In the genomic region with DNA sequence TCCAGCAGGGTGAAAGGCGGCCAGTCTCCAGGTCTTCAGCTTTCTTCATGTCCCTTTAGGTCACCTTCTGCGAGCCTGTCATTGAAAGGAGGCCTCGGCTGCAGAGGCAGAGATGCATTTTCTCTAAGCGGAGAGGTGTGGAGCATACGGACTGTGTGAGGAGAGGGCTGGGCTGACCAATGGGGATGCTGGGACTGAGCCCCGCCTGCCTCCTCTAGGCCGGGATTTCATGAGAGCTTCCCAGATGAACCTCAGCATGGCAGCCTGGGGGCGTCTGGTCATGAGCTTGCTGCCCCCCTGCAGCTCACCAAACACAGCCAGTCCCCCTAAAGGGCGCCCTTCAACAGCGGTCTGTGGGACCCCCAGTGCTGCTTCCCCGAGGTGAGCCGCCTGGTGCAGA, we compare ENCODE assay signal across 10 mouse cellular contexts. TPM values are rescaled to one million over a fixed set of nuclear protein-coding genes. Genes with fewer than 3 reads are reported as not detected.
DNase-seq lines count a peak whose midpoint lies in the region; ATAC-seq and TF ChIP-seq lines count a peak whose summit lies in the region.
"Had no signal": no experiment of that assay in that cellular context is flagged by ENCODE, and none has a peak within 500 bp of the region (broad histone marks: within the 10 kb centered on the region; RNA-seq: fewer than 3 reads in every experiment).

No protein-coding gene starts in this region.

- WGBS in heart, embryonic 15.5 days: 30% methylated on average over 12 of the region's 12 CpGs
- 7% methylated on average over 9 of the region's 12 CpGs for WGBS in embryonic facial prominence, embryonic 14.5 days
- 46% methylated on average over 12 of the region's 12 CpGs for WGBS in intestine, postnatal 0 days

- peak; percentile 41; the same call in 1 of the 2 replicates for ATAC-seq in heart, embryonic 15.5 days (replicated peaks; ENCODE audit: insufficient number of reproducible peaks, insufficient read depth, low FRiP score, low read depth)
- peak; percentile 76; the same call in 1 of the 2 replicates for ATAC-seq in embryonic facial prominence, embryonic 14.5 days (ENCODE audit: low read depth)
- ATAC-seq in intestine, postnatal 0 days: no peak

- H3K4me1 ChIP-seq in heart, embryonic 15.5 days (replicated peaks): peaks cover 7% of the 10 kb centered on the region; the same call in 1 of the 2 replicates
- H3K4me1 ChIP-seq in embryonic facial prominence, embryonic 14.5 days (ENCODE audit: control insufficient read depth, insufficient read depth, low read length): peaks cover 5% of the 10 kb centered on the region; the same call in 1 of the 2 replicates
- no peaks in the 10 kb centered on the region for H3K4me1 ChIP-seq in intestine, postnatal 0 days (replicated peaks; ENCODE audit: control insufficient read depth, insufficient read depth, low read length)

- H3K4me2 ChIP-seq in heart, embryonic 15.5 days: peak overlapping the region; percentile 45
- peak overlapping the region; percentile 47 for H3K4me2 ChIP-seq in embryonic facial prominence, embryonic 14.5 days (ENCODE audit: low read depth, low read length)
- peak overlapping the region; percentile 44 for H3K4me2 ChIP-seq in intestine, postnatal 0 days (replicated peaks; ENCODE audit: low read depth)

- no peaks in the 10 kb centered on the region for H3K36me3 ChIP-seq in heart, embryonic 15.5 days
- H3K36me3 ChIP-seq in embryonic facial prominence, embryonic 14.5 days (ENCODE audit: control insufficient read depth, insufficient read depth, low read length): no peaks in the 10 kb centered on the region
- H3K36me3 ChIP-seq in intestine, postnatal 0 days (ENCODE audit: control insufficient read depth, insufficient read depth): 0 out of 2 replicates have a peak, but pooled peaks cover 1% of the 10 kb centered on the region

- H3K9me3 ChIP-seq in heart, embryonic 15.5 days (replicated peaks): no peaks in the 10 kb centered on the region
- no peaks in the 10 kb centered on the region for H3K9me3 ChIP-seq in embryonic facial prominence, embryonic 14.5 days (ENCODE audit: control insufficient read depth, low read length)
- H3K9me3 ChIP-seq in intestine, postnatal 0 days (ENCODE audit: control insufficient read depth): no peaks in the 10 kb centered on the region

- H3K9ac ChIP-seq in heart, embryonic 15.5 days: no peak overlapping the region
- H3K9ac ChIP-seq in embryonic facial prominence, embryonic 14.5 days (ENCODE audit: low read depth, low read length): peak overlapping the region; percentile 53
- H3K9ac ChIP-seq in intestine, postnatal 0 days (ENCODE audit: low read depth, low read length): no peak overlapping the region

- no peak overlapping the region for H3K27ac ChIP-seq in heart, embryonic 15.5 days
- H3K27ac ChIP-seq in embryonic facial prominence, embryonic 14.5 days (replicated peaks; ENCODE audit: low read depth, low read length): no peak overlapping the region
- H3K27ac ChIP-seq in intestine, postnatal 0 days (ENCODE audit: low read depth, low read length): no peak overlapping the region

- DNase-seq in heart, postnatal 4 days: no peak
- DNase-seq in embryonic facial prominence, embryonic 14.5 days (ENCODE audit: low spot score): no peak
- DNase-seq in neural tube, embryonic 10.5 days (ENCODE audit: extremely low spot score, low spot score): peak; percentile 39
- DNase-seq in frontal cortex, postnatal 10 days (ENCODE audit: low spot score in 2 of 2): no peak
- no peak for DNase-seq in kidney, adult 18-20 months
- DNase-seq in thymus, postnatal 0 days (ENCODE audit: low spot score): no peak
- DNase-seq: thymus, postnatal 25 days had no signal

- 0 out of 2 replicates have a peak overlapping the region, but pooled peaks have one; percentile 18 for H3K4me3 ChIP-seq in heart, embryonic 15.5 days
- peak overlapping the region; percentile 19; the same call in 1 of the 2 replicates for H3K4me3 ChIP-seq in embryonic facial prominence, embryonic 14.5 days (ENCODE audit: low read depth, low read length)
- no peak overlapping the region for H3K4me3 ChIP-seq in intestine, postnatal 0 days (ENCODE audit: low read depth, low read length)
- H3K4me3 ChIP-seq: erythroblast, embryonic 14.5 days had no signal

- H3K27me3 ChIP-seq in heart, embryonic 15.5 days: no peaks in the 10 kb centered on the region
- H3K27me3 ChIP-seq in embryonic facial prominence, embryonic 14.5 days (replicated peaks; ENCODE audit: control insufficient read depth, insufficient read depth, low read length): no peaks in the 10 kb centered on the region
- H3K27me3 ChIP-seq in intestine, postnatal 0 days (replicated peaks; ENCODE audit: control insufficient read depth, insufficient read depth, low read length): no peaks in the 10 kb centered on the region

- TF ChIP-seq CTCF in intestine, postnatal 0 days (IDR thresholded peaks at IDR 0.05; ENCODE audit: low read depth): 0 out of 2 replicates have a peak, but pooled peaks have one; percentile 1

RNA-seq across cellular contexts. Expression of a gene that starts 7.1 kb away (rescaled TPM):
- 11.0 and 11.1 TPM in 2 replicates for polyA plus RNA-seq in heart, embryonic 15.5 days (2015; fragmentation: Nextera tagmentation; extraction: Ambion mirVana)
- total RNA-seq in heart, postnatal 4 days (2021): 10 to 100 TPM; 15.3 to 17.9 TPM
- 5.6 and 7.6 TPM in 2 replicates for polyA plus RNA-seq in embryonic facial prominence, embryonic 14.5 days (2014; fragmentation: Nextera tagmentation; extraction: Ambion mirVana)
- polyA plus RNA-seq in intestine, postnatal 0 days (2015; fragmentation: Nextera tagmentation; extraction: Ambion mirVana): 2.8 and 3.4 TPM in 2 replicates
- polyA plus RNA-seq in thymus, postnatal 0 days (2015; fragmentation: Nextera tagmentation; extraction: Ambion mirVana): 3.5 and 3.7 TPM in 2 replicates

RNA-seq across cellular contexts. Expression of a gene that starts 8.8 kb away (rescaled TPM):
- 25.8 and 31.3 TPM in 2 replicates for polyA plus RNA-seq in heart, embryonic 15.5 days (2015; fragmentation: Nextera tagmentation; extraction: Ambion mirVana)
- total RNA-seq in heart, postnatal 4 days (2021): 10 to 100 TPM in 1 of 2 experiments, 1 to 10 TPM in 1; 7.8 to 10.6 TPM
- 26.1 and 28.9 TPM in 2 replicates for polyA plus RNA-seq in embryonic facial prominence, embryonic 14.5 days (2014; fragmentation: Nextera tagmentation; extraction: Ambion mirVana)
- 90.9 and 91.3 TPM in 2 replicates for polyA plus RNA-seq in intestine, postnatal 0 days (2015; fragmentation: Nextera tagmentation; extraction: Ambion mirVana)
- 28.8 and 29.5 TPM in 2 replicates for polyA plus RNA-seq in thymus, postnatal 0 days (2015; fragmentation: Nextera tagmentation; extraction: Ambion mirVana)

RNA-seq across cellular contexts. Expression of a gene that starts 27.5 kb away (rescaled TPM):
- polyA plus RNA-seq in heart, embryonic 15.5 days (2015; fragmentation: Nextera tagmentation; extraction: Ambion mirVana): 194 and 206 TPM in 2 replicates
- total RNA-seq in heart, postnatal 4 days (2021): 100 to 1,000 TPM; 174 to 185 TPM
- 351 and 393 TPM in 2 replicates for polyA plus RNA-seq in embryonic facial prominence, embryonic 14.5 days (2014; fragmentation: Nextera tagmentation; extraction: Ambion mirVana)
- polyA plus RNA-seq in intestine, postnatal 0 days (2015; fragmentation: Nextera tagmentation; extraction: Ambion mirVana): 174 and 180 TPM in 2 replicates
- polyA plus RNA-seq in thymus, postnatal 0 days (2015; fragmentation: Nextera tagmentation; extraction: Ambion mirVana): 418 and 429 TPM in 2 replicates

RNA-seq across cellular contexts. Expression of a gene that starts 36.0 kb away (rescaled TPM):
- 18.7 and 25.0 TPM in 2 replicates for polyA plus RNA-seq in heart, embryonic 15.5 days (2015; fragmentation: Nextera tagmentation; extraction: Ambion mirVana)
- total RNA-seq in heart, postnatal 4 days (2021): 10 to 100 TPM; 15.2 to 15.8 TPM
- polyA plus RNA-seq in embryonic facial prominence, embryonic 14.5 days (2014; fragmentation: Nextera tagmentation; extraction: Ambion mirVana): 29.0 and 33.7 TPM in 2 replicates
- polyA plus RNA-seq in intestine, postnatal 0 days (2015; fragmentation: Nextera tagmentation; extraction: Ambion mirVana): 4.9 and 5.9 TPM in 2 replicates
- polyA plus RNA-seq in thymus, postnatal 0 days (2015; fragmentation: Nextera tagmentation; extraction: Ambion mirVana): 13.6 and 15.4 TPM in 2 replicates

RNA-seq across cellular contexts. Expression of a gene that starts 39.8 kb away (rescaled TPM):
- polyA plus RNA-seq in heart, embryonic 15.5 days (2015; fragmentation: Nextera tagmentation; extraction: Ambion mirVana): 5.0 and 6.8 TPM in 2 replicates
- total RNA-seq in heart, postnatal 4 days (2021): 10 to 100 TPM; 24.3 to 24.9 TPM
- polyA plus RNA-seq in embryonic facial prominence, embryonic 14.5 days (2014; fragmentation: Nextera tagmentation; extraction: Ambion mirVana): 7.9 and 8.3 TPM in 2 replicates
- 2.6 and 2.8 TPM in 2 replicates for polyA plus RNA-seq in intestine, postnatal 0 days (2015; fragmentation: Nextera tagmentation; extraction: Ambion mirVana)
- polyA plus RNA-seq in thymus, postnatal 0 days (2015; fragmentation: Nextera tagmentation; extraction: Ambion mirVana): 5.6 and 9.6 TPM in 2 replicates
